Mouse (Mus musculus): ENCODE measurements at regions not wholly inside any gene's neighbourhood (a gene's known extent, or its start where the extent isn't known, plus 50 kb on each side); places are given as distances from the start of the nearest gene placed in this dataset.

DNA sequence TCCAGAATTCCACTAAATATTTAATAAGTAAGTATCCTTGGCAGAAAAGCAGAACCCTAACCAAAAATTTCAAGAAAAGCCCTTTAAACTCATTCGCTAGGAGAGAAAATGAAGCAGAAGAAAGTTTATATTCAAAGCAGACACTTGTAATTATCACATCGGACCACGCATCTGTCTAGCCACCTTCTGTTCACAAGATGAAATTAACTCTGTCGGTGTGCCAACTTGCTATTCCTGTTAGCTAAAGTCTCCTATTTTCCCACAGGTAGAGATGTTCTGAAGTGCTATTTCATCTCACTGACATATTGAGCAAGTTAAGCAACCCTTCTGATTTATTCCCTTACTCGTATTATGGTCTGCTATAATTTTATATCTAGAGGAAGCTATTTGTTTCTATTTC, 239.1 kb upstream of the Gria3 start:
- DNase-seq, result peak; percentile 4

All from layer of hippocampus, adult 9-11 months (tissue).